Mouse (Mus musculus): ENCODE data around the gene Fam155a. TPM values are rescaled to one million over a fixed set of nuclear protein-coding genes. Genes with fewer than 3 reads are reported as not detected.

The Fam155a gene
- total RNA-seq, 4 experiments from 2014 or later: not detected

GRCm38 (mm10) chr8:9493557-9494224 is 277.3 kb downstream of the Fam155a start:
- DNase-seq (ENCODE audit: low spot score): no peak

GRCm38 (mm10) chr8:9482565-9482964 is 288.4 kb downstream of the Fam155a start:
- DNase-seq (ENCODE audit: low spot score): no peak

- no peak for DNase-seq (ENCODE audit: low spot score)
Observed at GRCm38 (mm10) chr8:9471290-9471689, 299.7 kb downstream of the Fam155a start.

GRCm38 (mm10) chr8:9470114-9470513 is 300.8 kb downstream of the Fam155a start:
- DNase-seq (ENCODE audit: low spot score): no peak

- DNase-seq (ENCODE audit: low spot score): no peak
Observed at GRCm38 (mm10) chr8:9461111-9461510, 309.9 kb downstream of the Fam155a start.

- no peak for DNase-seq (ENCODE audit: low spot score)
Observed at GRCm38 (mm10) chr8:9460707-9461106, 310.3 kb downstream of the Fam155a start.

GRCm38 (mm10) chr8:9458614-9459013 is 312.3 kb downstream of the Fam155a start:
- DNase-seq (ENCODE audit: low spot score): no peak

GRCm38 (mm10) chr8:9455138-9455537 is 315.8 kb downstream of the Fam155a start:
- no peak for DNase-seq (ENCODE audit: low spot score)

- no peak for DNase-seq (ENCODE audit: low spot score)
Observed at GRCm38 (mm10) chr8:9453742-9454141, 317.2 kb downstream of the Fam155a start.

- DNase-seq (ENCODE audit: low spot score): no peak
Observed at GRCm38 (mm10) chr8:9451543-9451942, 319.4 kb downstream of the Fam155a start.

GRCm38 (mm10) chr8:9448613-9449012 is 322.3 kb downstream of the Fam155a start:
- no peak for DNase-seq (ENCODE audit: low spot score)

- DNase-seq (ENCODE audit: low spot score): no peak
Observed at GRCm38 (mm10) chr8:9437822-9438221, 333.1 kb downstream of the Fam155a start.

GRCm38 (mm10) chr8:9435501-9435900 is 335.5 kb downstream of the Fam155a start:
- DNase-seq (ENCODE audit: low spot score): no peak

GRCm38 (mm10) chr8:9432635-9433372 is 338.2 kb downstream of the Fam155a start:
- no peak for DNase-seq (ENCODE audit: low spot score)

GRCm38 (mm10) chr8:9428846-9429245 is 342.1 kb downstream of the Fam155a start:
- DNase-seq (ENCODE audit: low spot score): no peak

- DNase-seq (ENCODE audit: low spot score): no peak
Observed at GRCm38 (mm10) chr8:9424069-9424468, 346.9 kb downstream of the Fam155a start.

- no peak for DNase-seq (ENCODE audit: low spot score)
Observed at GRCm38 (mm10) chr8:9423590-9423989, 347.4 kb downstream of the Fam155a start.

- no peak for DNase-seq (ENCODE audit: low spot score)
Observed at GRCm38 (mm10) chr8:9423184-9423583, 347.8 kb downstream of the Fam155a start.

GRCm38 (mm10) chr8:9418856-9419800 is 351.8 kb downstream of the Fam155a start:
- DNase-seq (ENCODE audit: low spot score): no peak

- DNase-seq (ENCODE audit: low spot score): no peak
Observed at GRCm38 (mm10) chr8:9416189-9416588, 354.8 kb downstream of the Fam155a start.

- DNase-seq (ENCODE audit: low spot score): no peak
Observed at GRCm38 (mm10) chr8:9408480-9408879, 362.5 kb downstream of the Fam155a start.

- DNase-seq (ENCODE audit: low spot score): no peak
Observed at GRCm38 (mm10) chr8:9406204-9406603, 364.8 kb downstream of the Fam155a start.
